ENCODE assay signal across 7 mouse cellular contexts in the genomic region with DNA sequence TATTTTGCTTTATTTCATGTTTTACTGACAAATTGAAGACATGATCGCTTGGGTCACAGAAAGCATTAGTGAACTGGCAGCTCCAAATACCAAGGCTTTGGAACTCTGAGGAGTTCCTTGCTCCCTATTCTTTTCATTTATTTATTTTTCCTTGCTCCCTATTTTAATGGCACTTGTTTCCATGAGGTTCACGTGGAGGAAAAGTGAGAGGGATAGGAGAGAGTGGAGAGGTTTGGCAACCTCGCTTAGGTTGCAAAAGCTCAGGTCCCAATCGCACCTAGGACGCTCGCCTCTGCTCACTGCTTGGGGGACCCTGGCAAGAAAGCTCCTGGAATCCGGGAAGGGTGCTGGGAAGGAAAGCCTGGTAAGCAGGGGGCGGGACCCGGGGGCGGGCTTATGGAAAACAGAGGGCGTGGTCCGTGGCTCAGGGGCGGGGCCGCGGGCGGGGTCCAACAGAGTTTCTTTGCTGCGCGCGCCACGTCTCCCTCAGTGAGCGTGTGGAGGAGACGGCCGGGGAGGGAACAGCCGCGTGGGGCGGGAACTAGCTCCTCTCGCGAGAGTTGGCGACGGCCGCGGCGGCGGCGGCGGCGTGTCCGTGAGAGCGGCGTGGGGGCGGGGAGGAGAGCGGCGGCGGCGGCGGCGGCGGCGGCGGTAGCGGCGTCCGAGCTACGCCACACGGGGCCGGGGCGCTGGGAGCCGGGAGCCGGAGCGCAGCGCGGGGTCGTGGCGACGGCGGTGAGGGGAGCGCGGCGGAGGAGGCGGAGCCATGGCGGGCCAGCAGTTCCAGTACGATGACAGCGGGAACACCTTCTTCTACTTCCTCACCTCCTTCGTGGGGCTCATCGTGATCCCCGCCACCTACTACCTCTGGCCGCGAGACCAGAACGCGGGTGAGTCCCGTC. TPM values are rescaled to one million over a fixed set of nuclear protein-coding genes. Genes with fewer than 3 reads are reported as not detected.
DNase-seq lines count a peak whose midpoint lies in the region; ATAC-seq and TF ChIP-seq lines count a peak whose summit lies in the region.

A gene (plus strand): TSS at position 498 of the 902 bp plus-strand sequence.

- TF ChIP-seq CTCF in intestine, postnatal 0 days (IDR thresholded peaks at IDR 0.05; ENCODE audit: low read depth), result no peak
- no peak for TF ChIP-seq CTCF in small intestine, adult 2 months (IDR thresholded peaks at IDR 0.05; ENCODE audit: extremely low read depth, insufficient read length, insufficient replicate concordance, low read depth, low read length)

- peak within 1 kb of the TSS; percentile 99 for H3K4me3 ChIP-seq in embryonic facial prominence, embryonic 10.5 days
- peak within 1 kb of the TSS; percentile 96 for H3K4me3 ChIP-seq in intestine, postnatal 0 days (ENCODE audit: low read depth, low read length)
- H3K4me3 ChIP-seq in midbrain, embryonic 12.5 days, result peak within 1 kb of the TSS; percentile 77
- H3K4me3 ChIP-seq in small intestine, adult 2 months (ENCODE audit: low read depth, low read length), result peak within 1 kb of the TSS; percentile 87

- no peaks in the 10 kb centered on the region for H3K27me3 ChIP-seq in embryonic facial prominence, embryonic 10.5 days (replicated peaks; ENCODE audit: low read depth, poor library complexity, severe bottlenecking)
- H3K27me3 ChIP-seq in intestine, postnatal 0 days (replicated peaks; ENCODE audit: control insufficient read depth, insufficient read depth, low read length), result no peaks in the 10 kb centered on the region
- no peaks in the 10 kb centered on the region for H3K27me3 ChIP-seq in midbrain, embryonic 12.5 days
- no peaks in the 10 kb centered on the region for H3K27me3 ChIP-seq in small intestine, adult 2 months (ENCODE audit: control insufficient read depth, insufficient read depth, low read length)

- peak; percentile 100 for DNase-seq in adrenal gland, postnatal 10 days
- peak; percentile 99 for DNase-seq in embryonic facial prominence, embryonic 10.5 days (ENCODE audit: low spot score)
- DNase-seq in gonadal fat pad, adult 2 months (ENCODE audit: low read depth), result no peak
- peak; percentile 99 for DNase-seq in left cerebral cortex, postnatal 4 days

- H3K9me3 ChIP-seq in embryonic facial prominence, embryonic 10.5 days, result no peaks in the 10 kb centered on the region
- H3K9me3 ChIP-seq in intestine, postnatal 0 days (ENCODE audit: control insufficient read depth), result no peaks in the 10 kb centered on the region
- no peaks in the 10 kb centered on the region for H3K9me3 ChIP-seq in midbrain, embryonic 12.5 days

- H3K36me3 ChIP-seq in embryonic facial prominence, embryonic 10.5 days (replicated peaks), result no peaks in the 10 kb centered on the region
- H3K36me3 ChIP-seq in intestine, postnatal 0 days (ENCODE audit: control insufficient read depth, insufficient read depth), result no peaks in the 10 kb centered on the region
- no peaks in the 10 kb centered on the region for H3K36me3 ChIP-seq in midbrain, embryonic 12.5 days
- H3K36me3 ChIP-seq in small intestine, adult 2 months (ENCODE audit: control insufficient read depth, insufficient read depth, low read length), result no peaks in the 10 kb centered on the region

- TF ChIP-seq POLR2A in small intestine, adult 2 months (IDR thresholded peaks at IDR 0.05; ENCODE audit: low read depth, low read length), result peak; percentile 25; the same call in 1 of the 2 replicates

- H3K9ac ChIP-seq in intestine, postnatal 0 days (ENCODE audit: low read depth, low read length), result peak within 1 kb of the TSS; percentile 97
- peak within 1 kb of the TSS; percentile 95 for H3K9ac ChIP-seq in midbrain, embryonic 12.5 days (replicated peaks)

- peak within 1 kb of the TSS; percentile 79 for H3K4me2 ChIP-seq in intestine, postnatal 0 days (replicated peaks; ENCODE audit: low read depth)
- peak within 1 kb of the TSS; percentile 76 for H3K4me2 ChIP-seq in midbrain, embryonic 12.5 days (replicated peaks)

- WGBS in embryonic facial prominence, embryonic 10.5 days, result under 1% methylated on average over 81 of the region's 81 CpGs
- WGBS in intestine, postnatal 0 days, result under 1% methylated on average over 58 of the region's 81 CpGs
- WGBS in midbrain, embryonic 12.5 days, result under 1% methylated on average over 73 of the region's 81 CpGs
- WGBS in small intestine, adult 2 months, result under 1% methylated on average over 58 of the region's 81 CpGs

- peak; percentile 98 for ATAC-seq in intestine, postnatal 0 days
- ATAC-seq in midbrain, embryonic 12.5 days (ENCODE audit: low FRiP score, low read depth), result peak; percentile 93

- intact Hi-C loops in left cerebral cortex, postnatal 4 days (cut with DNase I), result no loop called here

- H3K27ac ChIP-seq in embryonic facial prominence, embryonic 10.5 days (replicated peaks), result peak within 1 kb of the TSS; percentile 98
- H3K27ac ChIP-seq in intestine, postnatal 0 days (ENCODE audit: low read depth, low read length), result peak within 1 kb of the TSS; percentile 92
- H3K27ac ChIP-seq in midbrain, embryonic 12.5 days (replicated peaks), result peak within 1 kb of the TSS; percentile 88
- H3K27ac ChIP-seq in small intestine, adult 2 months (ENCODE audit: insufficient read depth, low read depth, low read length), result peak within 1 kb of the TSS; percentile 80

- peaks cover 31% of the 10 kb centered on the region for H3K4me1 ChIP-seq in embryonic facial prominence, embryonic 10.5 days
- H3K4me1 ChIP-seq in intestine, postnatal 0 days (replicated peaks; ENCODE audit: control insufficient read depth, insufficient read depth, low read length), result 0 out of 2 replicates have a peak, but pooled peaks cover 2% of the 10 kb centered on the region
- peaks cover 25% of the 10 kb centered on the region for H3K4me1 ChIP-seq in midbrain, embryonic 12.5 days
- peaks cover 3% of the 10 kb centered on the region; the same call in 1 of the 2 replicates for H3K4me1 ChIP-seq in small intestine, adult 2 months (ENCODE audit: control insufficient read depth, insufficient read depth, insufficient read length, low read length)

RNA-seq across cellular contexts. Expression of the gene that starts here (rescaled TPM):
- total RNA-seq in adrenal gland, postnatal 10 days (2021), result 10 to 100 TPM; 40.8 to 45.6 TPM
- 24.5 and 24.9 TPM in 2 replicates for polyA plus RNA-seq in embryonic facial prominence, embryonic 10.5 days (2016; fragmentation: Nextera tagmentation; extraction: Ambion mirVana)
- polyA plus RNA-seq in gonadal fat pad, adult 2 months (2012; rRNA removed), result 13.1 and 17.7 TPM in 2 replicates
- 17.2 and 22.3 TPM in 2 replicates for polyA plus RNA-seq in intestine, postnatal 0 days (2015; fragmentation: Nextera tagmentation; extraction: Ambion mirVana)
- 10 to 100 TPM; 42.9 to 50.5 TPM for total RNA-seq in left cerebral cortex, postnatal 4 days (2021)
- 33.2 and 34.7 TPM in 2 replicates for polyA plus RNA-seq in midbrain, embryonic 12.5 days (2016; fragmentation: Nextera tagmentation; extraction: Ambion mirVana)
- polyA plus RNA-seq in small intestine, adult 2 months (2012; rRNA removed), result 3.2 and 5.0 TPM in 2 replicates
